ENCODE assay signal across 9 mouse cellular contexts in the genomic region with DNA sequence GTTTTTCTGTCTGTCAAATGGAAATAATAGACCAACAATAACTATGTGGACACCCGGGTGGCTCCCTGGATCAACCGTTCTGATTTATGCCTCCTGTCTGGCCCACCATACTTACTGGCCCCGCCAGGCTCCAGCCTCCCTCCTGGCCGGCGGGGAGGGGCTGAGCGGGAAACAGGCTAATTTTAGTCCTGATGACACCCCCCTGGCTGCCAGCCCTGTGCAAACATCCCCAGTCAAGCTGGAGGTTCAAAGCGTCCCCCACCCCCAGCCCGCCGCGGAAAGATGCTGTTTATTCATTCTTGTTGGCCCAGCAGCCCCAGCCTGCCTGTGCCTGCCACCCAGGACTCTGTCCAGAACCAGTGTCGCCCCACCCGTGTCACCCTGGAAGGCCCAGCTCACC. TPM values are rescaled to one million over a fixed set of nuclear protein-coding genes. Genes with fewer than 3 reads are reported as not detected.
DNase-seq lines count a peak whose midpoint lies in the region; ATAC-seq and TF ChIP-seq lines count a peak whose summit lies in the region.
"Had no signal": no experiment of that assay in that cellular context is flagged by ENCODE, and none has a peak within 500 bp of the region (broad histone marks: within the 10 kb centered on the region; RNA-seq: fewer than 3 reads in every experiment).

No protein-coding gene starts in this region.

- peak overlapping the region; percentile 14; the same call in 1 of the 2 replicates for H3K4me2 ChIP-seq in lung, embryonic 15.5 days
- peak overlapping the region; percentile 46 for H3K4me2 ChIP-seq in intestine, postnatal 0 days (replicated peaks; ENCODE audit: low read depth)

- no peaks in the 10 kb centered on the region for H3K27me3 ChIP-seq in lung, embryonic 15.5 days
- no peaks in the 10 kb centered on the region for H3K27me3 ChIP-seq in intestine, postnatal 0 days (replicated peaks; ENCODE audit: control insufficient read depth, insufficient read depth, low read length)

- no peaks in the 10 kb centered on the region for H3K36me3 ChIP-seq in lung, embryonic 15.5 days
- peaks cover 8% of the 10 kb centered on the region for H3K36me3 ChIP-seq in intestine, postnatal 0 days (ENCODE audit: control insufficient read depth, insufficient read depth)

- WGBS in lung, embryonic 15.5 days, result 3% methylated on average over 12 of the region's 12 CpGs
- 6% methylated on average over 12 of the region's 12 CpGs for WGBS in intestine, postnatal 0 days

- no peak overlapping the region for H3K9ac ChIP-seq in lung, embryonic 15.5 days
- 0 out of 2 replicates have a peak overlapping the region, but pooled peaks have one; percentile 3 for H3K9ac ChIP-seq in intestine, postnatal 0 days (ENCODE audit: low read depth, low read length)

- TF ChIP-seq CTCF in intestine, postnatal 0 days (IDR thresholded peaks at IDR 0.05; ENCODE audit: low read depth), result no peak; the same call in 1 of the 2 replicates

- ATAC-seq in lung, embryonic 15.5 days (ENCODE audit: borderline replicate concordance, extremely low read depth, low FRiP score, low TSS enrichment), result peak; percentile 59; the same call in 1 of the 2 replicates
- ATAC-seq in intestine, postnatal 0 days, result peak; percentile 21; the same call in 1 of the 2 replicates

- no peaks in the 10 kb centered on the region for H3K9me3 ChIP-seq in lung, embryonic 15.5 days
- H3K9me3 ChIP-seq in intestine, postnatal 0 days (ENCODE audit: control insufficient read depth), result no peaks in the 10 kb centered on the region

- no peak overlapping the region for H3K4me3 ChIP-seq in lung, embryonic 15.5 days
- no peak overlapping the region for H3K4me3 ChIP-seq in intestine, postnatal 0 days (ENCODE audit: low read depth, low read length)

- DNase-seq in cerebellum, adult 11-12 months, result peak; percentile 19
- DNase-seq in cerebellum, postnatal 36 days, result no peak
- no peak for DNase-seq in lung, postnatal 25 days (ENCODE audit: low spot score)
- peak; percentile 36 for DNase-seq in lung, postnatal 36 days
- no peak for DNase-seq in embryo, embryonic 11 days
- no peak for DNase-seq in B cell, adult 2 months
- DNase-seq: right cerebral cortex, adult 18-20 months had no signal

- H3K27ac ChIP-seq in lung, embryonic 15.5 days, result peak overlapping the region; percentile 34; the same call in 1 of the 2 replicates
- H3K27ac ChIP-seq in intestine, postnatal 0 days (ENCODE audit: low read depth, low read length), result no peak overlapping the region

- peaks cover 27% of the 10 kb centered on the region for H3K4me1 ChIP-seq in lung, embryonic 15.5 days
- peaks cover 9% of the 10 kb centered on the region for H3K4me1 ChIP-seq in intestine, postnatal 0 days (replicated peaks; ENCODE audit: control insufficient read depth, insufficient read depth, low read length)

RNA-seq across cellular contexts. Expression of gene Vmac, which starts 10.3 kb away (rescaled TPM):
- polyA plus RNA-seq in lung, embryonic 15.5 days (2015; fragmentation: Nextera tagmentation; extraction: Ambion mirVana), result 13.6 and 16.2 TPM in 2 replicates
- 9.6 and 13.4 TPM in 2 replicates for polyA plus RNA-seq in intestine, postnatal 0 days (2015; fragmentation: Nextera tagmentation; extraction: Ambion mirVana)

RNA-seq across cellular contexts. Expression of gene Ndufa11, which starts 10.6 kb away (rescaled TPM):
- polyA plus RNA-seq in lung, embryonic 15.5 days (2015; fragmentation: Nextera tagmentation; extraction: Ambion mirVana), result 465 and 491 TPM in 2 replicates
- polyA plus RNA-seq in intestine, postnatal 0 days (2015; fragmentation: Nextera tagmentation; extraction: Ambion mirVana), result 660 and 718 TPM in 2 replicates

RNA-seq across cellular contexts. Expression of gene Nrtn, which starts 29.2 kb away (rescaled TPM):
- polyA plus RNA-seq in lung, embryonic 15.5 days (2015; fragmentation: Nextera tagmentation; extraction: Ambion mirVana), result 9.4 and 9.5 TPM in 2 replicates
- 20.6 and 21.0 TPM in 2 replicates for polyA plus RNA-seq in intestine, postnatal 0 days (2015; fragmentation: Nextera tagmentation; extraction: Ambion mirVana)

RNA-seq across cellular contexts. Expression of gene Dus3l, which starts 36.4 kb away (rescaled TPM):
- 42.6 and 46.5 TPM in 2 replicates for polyA plus RNA-seq in lung, embryonic 15.5 days (2015; fragmentation: Nextera tagmentation; extraction: Ambion mirVana)
- polyA plus RNA-seq in intestine, postnatal 0 days (2015; fragmentation: Nextera tagmentation; extraction: Ambion mirVana), result 16.1 and 16.6 TPM in 2 replicates

RNA-seq across cellular contexts. Expression of gene Prr22, which starts 41.9 kb away (rescaled TPM):
- polyA plus RNA-seq in lung, embryonic 15.5 days (2015; fragmentation: Nextera tagmentation; extraction: Ambion mirVana), result 1.0 and 1.2 TPM in 2 replicates
- polyA plus RNA-seq in intestine, postnatal 0 days (2015; fragmentation: Nextera tagmentation; extraction: Ambion mirVana), result 0.25 and 0.51 TPM in 2 replicates

Comparison
In these comparisons a context has a peak if more than half of its experiments do, and no peak if none do; other contexts are left out.
1. DNase-seq: peak in cerebellum, adult 11-12 months (single experiment) and lung, postnatal 36 days (single experiment); none in cerebellum, postnatal 36 days (0 of 2), lung, postnatal 25 days (single experiment), embryo, embryonic 11 days (single experiment) and B cell, adult 2 months (0 of 2).